Mouse (Mus musculus) heart, embryonic 15.5 days (tissue): ENCODE measurements at regions not wholly inside any gene's neighbourhood (a gene's known extent, or its start where the extent isn't known, plus 50 kb on each side); places are given as distances from the start of the nearest gene placed in this dataset.

Experiments used
- ATAC-seq: fragments of 200-750 bp; cut with Nextera tagmentation; replicated peaks from 2 replicates; pipeline ENCODE4 v1.8.0; 2017; ENCODE audit warnings: low read depth, moderate TSS enrichment; ENCODE audit not compliant: insufficient number of reproducible peaks, insufficient read depth, low FRiP score
- H3K27ac ChIP-seq: fragments of 300-500 bp; sonication (generic); 2 replicates; pipeline ENCODE4 v1.5.1; 2015; ENCODE audit warnings: mild to moderate bottlenecking, inconsistent platforms
- H3K27me3 ChIP-seq: fragments of 300-500 bp; sonication (generic); 2 replicates; pipeline ENCODE4 v1.6.1; 2015; ENCODE audit warnings: inconsistent platforms
- H3K36me3 ChIP-seq: fragments of 300-500 bp; sonication (generic); 2 replicates; pipeline ENCODE4 v1.6.1; 2015; ENCODE audit warnings: mild to moderate bottlenecking, inconsistent platforms
- H3K4me1 ChIP-seq: fragments of 300-500 bp; sonication (generic); replicated peaks from 2 replicates; pipeline ENCODE4 v1.6.1; 2015; ENCODE audit warnings: inconsistent platforms
- H3K4me2 ChIP-seq: fragments of 300-500 bp; sonication (generic); 2 replicates; pipeline ENCODE4 v1.6.1; 2015; ENCODE audit warnings: inconsistent platforms, mild to moderate bottlenecking, moderate library complexity
- H3K4me3 ChIP-seq: fragments of 300-500 bp; sonication (generic); 2 replicates; pipeline ENCODE4 v1.5.1; 2015; ENCODE audit warnings: mild to moderate bottlenecking, inconsistent platforms
- H3K9ac ChIP-seq: fragments of 300-500 bp; sonication (generic); 2 replicates; pipeline ENCODE4 v1.6.1; 2015; ENCODE audit warnings: mild to moderate bottlenecking, inconsistent platforms
- H3K9me3 ChIP-seq: fragments of 300-500 bp; sonication (generic); replicated peaks from 2 replicates; pipeline ENCODE4 v1.6.1; 2016; ENCODE audit warnings: inconsistent platforms
- WGBS: fragments of 180-500 bp; shearing (Covaris S2); methylation state at CpG from one replicate; pipeline ENCODE4 v1.1.7; 2015; ENCODE audit warnings: mixed read lengths; 5-methylcytosine and 5-hydroxymethylcytosine counted together

- no peak for ATAC-seq
- Histone ChIP-seq H3K9me3 (no peaks in the 10 kb centered on the region), H3K27ac (no peak overlapping the region), H3K4me1 (no peaks in the 10 kb centered on the region), H3K36me3 (no peaks in the 10 kb centered on the region), H3K4me3 (no peak overlapping the region), H3K9ac (no peak overlapping the region), H3K27me3 (no peaks in the 10 kb centered on the region), H3K4me2 (no peak overlapping the region)
- WGBS = 81% methylated on average over 1 of the region's 1 CpGs
Observed at GRCm38 (mm10) chr12:7382455-7382854, 595.0 kb upstream of the Apob start.

- no peaks in the 10 kb centered on the region for H3K27me3 ChIP-seq
- no peak for ATAC-seq
- no peaks in the 10 kb centered on the region for H3K9me3 ChIP-seq
- WGBS = 76% methylated on average over 4 of the region's 4 CpGs
- H3K27ac ChIP-seq = no peak overlapping the region
- no peak overlapping the region for H3K9ac ChIP-seq
- H3K4me3 ChIP-seq = no peak overlapping the region
- no peak overlapping the region for H3K4me2 ChIP-seq
- no peaks in the 10 kb centered on the region for H3K36me3 ChIP-seq
- no peaks in the 10 kb centered on the region for H3K4me1 ChIP-seq
Observed at GRCm38 (mm10) chr12:7403800-7404199, 573.6 kb upstream of the Apob start.

- Histone ChIP-seq H3K27ac (no peak overlapping the region), H3K4me2 (no peak overlapping the region), H3K27me3 (no peaks in the 10 kb centered on the region), H3K4me1 (no peaks in the 10 kb centered on the region), H3K4me3 (no peak overlapping the region), H3K36me3 (no peaks in the 10 kb centered on the region), H3K9me3 (no peaks in the 10 kb centered on the region), H3K9ac (no peak overlapping the region)
- ATAC-seq = no peak
- WGBS = 82% methylated on average over 4 of the region's 4 CpGs
Observed at GRCm38 (mm10) chr12:7411810-7412209, 565.6 kb upstream of the Apob start.

GRCm38 (mm10) chr12:7420276-7420675, 557.2 kb upstream of the Apob start:
- no peak for ATAC-seq
- H3K27me3 ChIP-seq = no peaks in the 10 kb centered on the region
- H3K4me3 ChIP-seq = no peak overlapping the region
- H3K4me2 ChIP-seq = no peak overlapping the region
- H3K9ac ChIP-seq = no peak overlapping the region
- H3K4me1 ChIP-seq = no peaks in the 10 kb centered on the region
- WGBS = 25% methylated on average over 1 of the region's 2 CpGs
- no peak overlapping the region for H3K27ac ChIP-seq
- H3K36me3 ChIP-seq = no peaks in the 10 kb centered on the region
- H3K9me3 ChIP-seq = no peaks in the 10 kb centered on the region

GRCm38 (mm10) chr12:7421826-7422540, 555.5 kb upstream of the Apob start:
- no peaks in the 10 kb centered on the region for H3K36me3 ChIP-seq
- no peak for ATAC-seq
- no peak overlapping the region for H3K4me2 ChIP-seq
- H3K9me3 ChIP-seq = no peaks in the 10 kb centered on the region
- WGBS = 38% methylated on average over 2 of the region's 2 CpGs
- no peak overlapping the region for H3K27ac ChIP-seq
- H3K4me1 ChIP-seq = no peaks in the 10 kb centered on the region
- no peak overlapping the region for H3K9ac ChIP-seq
- no peaks in the 10 kb centered on the region for H3K27me3 ChIP-seq
- H3K4me3 ChIP-seq = no peak overlapping the region

- WGBS = 48% methylated on average over 4 of the region's 4 CpGs
- no peak overlapping the region for H3K4me3 ChIP-seq
- no peak overlapping the region for H3K4me2 ChIP-seq
- H3K9ac ChIP-seq = no peak overlapping the region
- H3K4me1 ChIP-seq = no peaks in the 10 kb centered on the region
- no peaks in the 10 kb centered on the region for H3K9me3 ChIP-seq
- no peaks in the 10 kb centered on the region for H3K27me3 ChIP-seq
- no peak for ATAC-seq
- no peak overlapping the region for H3K27ac ChIP-seq
- no peaks in the 10 kb centered on the region for H3K36me3 ChIP-seq
Observed at GRCm38 (mm10) chr12:7430981-7431380, 546.5 kb upstream of the Apob start.

GRCm38 (mm10) chr12:7445238-7445637, 532.2 kb upstream of the Apob start:
- H3K4me3 ChIP-seq = no peak overlapping the region
- H3K9ac ChIP-seq = no peak overlapping the region
- ATAC-seq = no peak
- H3K27me3 ChIP-seq = no peaks in the 10 kb centered on the region
- WGBS = 73% methylated on average over 2 of the region's 2 CpGs
- H3K9me3 ChIP-seq = no peaks in the 10 kb centered on the region
- H3K4me2 ChIP-seq = no peak overlapping the region
- no peaks in the 10 kb centered on the region for H3K36me3 ChIP-seq
- no peak overlapping the region for H3K27ac ChIP-seq
- H3K4me1 ChIP-seq = no peaks in the 10 kb centered on the region

GRCm38 (mm10) chr12:7450506-7450905, 526.9 kb upstream of the Apob start:
- no peak overlapping the region for H3K9ac ChIP-seq
- H3K4me2 ChIP-seq = no peak overlapping the region
- whole genome bisulfite sequencing = 47% methylated on average over 2 of the region's 2 CpGs
- no peaks in the 10 kb centered on the region for H3K36me3 ChIP-seq
- no peaks in the 10 kb centered on the region for H3K9me3 ChIP-seq
- no peaks in the 10 kb centered on the region for H3K27me3 ChIP-seq
- H3K4me1 ChIP-seq = no peaks in the 10 kb centered on the region
- no peak overlapping the region for H3K27ac ChIP-seq
- ATAC-seq = no peak
- H3K4me3 ChIP-seq = no peak overlapping the region

GRCm38 (mm10) chr12:7457036-7457435, 520.4 kb upstream of the Apob start:
- Histone ChIP-seq H3K4me2 (no peak overlapping the region), H3K4me3 (no peak overlapping the region), H3K36me3 (no peaks in the 10 kb centered on the region), H3K9ac (no peak overlapping the region), H3K27ac (no peak overlapping the region), H3K27me3 (no peaks in the 10 kb centered on the region), H3K9me3 (no peaks in the 10 kb centered on the region), H3K4me1 (no peaks in the 10 kb centered on the region)
- no peak for ATAC-seq
- WGBS = 78% methylated on average over 5 of the region's 5 CpGs

GRCm38 (mm10) chr12:7457544-7457943, 519.9 kb upstream of the Apob start:
- Histone ChIP-seq H3K36me3 (no peaks in the 10 kb centered on the region), H3K4me2 (no peak overlapping the region), H3K27ac (no peak overlapping the region), H3K4me3 (no peak overlapping the region), H3K9ac (no peak overlapping the region), H3K9me3 (no peaks in the 10 kb centered on the region), H3K4me1 (no peaks in the 10 kb centered on the region), H3K27me3 (no peaks in the 10 kb centered on the region)
- ATAC-seq = no peak
- 84% methylated on average over 4 of the region's 4 CpGs for WGBS

GRCm38 (mm10) chr12:7464947-7465346, 512.5 kb upstream of the Apob start:
- Histone ChIP-seq H3K9ac (no peak overlapping the region), H3K4me3 (no peak overlapping the region), H3K4me1 (no peaks in the 10 kb centered on the region), H3K9me3 (no peaks in the 10 kb centered on the region), H3K36me3 (no peaks in the 10 kb centered on the region), H3K27me3 (no peaks in the 10 kb centered on the region), H3K4me2 (no peak overlapping the region), H3K27ac (no peak overlapping the region)
- 27% methylated on average over 1 of the region's 1 CpGs for WGBS
- ATAC-seq = no peak

GRCm38 (mm10) chr12:7512579-7513248, 464.7 kb upstream of the Apob start:
- Histone ChIP-seq H3K36me3 (no peaks in the 10 kb centered on the region), H3K27ac (no peak overlapping the region), H3K4me2 (no peak overlapping the region), H3K9ac (no peak overlapping the region), H3K4me1 (no peaks in the 10 kb centered on the region), H3K4me3 (no peak overlapping the region), H3K9me3 (no peaks in the 10 kb centered on the region), H3K27me3 (no peaks in the 10 kb centered on the region)
- no peak for ATAC-seq
- 87% methylated on average over 12 of the region's 12 CpGs for WGBS
